Mouse (Mus musculus) midbrain, embryonic 15.5 days (tissue): ENCODE results near the gene Dnaaf2. TPM values are rescaled to one million over a fixed set of nuclear protein-coding genes. Genes with fewer than 3 reads are reported as not detected.

ENCODE experiments used
- ATAC-seq: fragments of 200-750 bp; cut with Nextera tagmentation; replicated peaks from 2 replicates; pipeline ENCODE4 v1.8.0; 2017; ENCODE audit warnings: moderate TSS enrichment
- H3K27ac ChIP-seq: fragments of 300-500 bp; sonication (generic); 2 replicates; pipeline ENCODE4 v1.5.1; 2015; ENCODE audit warnings: mild to moderate bottlenecking, inconsistent platforms
- H3K27me3 ChIP-seq: fragments of 300-500 bp; sonication (generic); replicated peaks from 2 replicates; pipeline ENCODE4 v1.6.1; 2015; ENCODE audit warnings: inconsistent platforms
- H3K36me3 ChIP-seq: fragments of 300-500 bp; sonication (generic); replicated peaks from 2 replicates; pipeline ENCODE4 v1.6.1; 2015; ENCODE audit warnings: inconsistent platforms
- H3K4me1 ChIP-seq: fragments of 300-500 bp; sonication (generic); 2 replicates; pipeline ENCODE4 v1.6.1; 2015; ENCODE audit warnings: inconsistent platforms
- H3K4me2 ChIP-seq: fragments of 300-500 bp; sonication (generic); 2 replicates; pipeline ENCODE4 v1.6.1; 2015; ENCODE audit warnings: inconsistent platforms, mild to moderate bottlenecking, moderate library complexity
- H3K4me3 ChIP-seq: fragments of 300-500 bp; sonication (generic); 2 replicates; pipeline ENCODE4 v1.5.1; 2015; ENCODE audit warnings: mild to moderate bottlenecking, inconsistent platforms
- H3K9ac ChIP-seq: fragments of 300-500 bp; sonication (generic); 2 replicates; pipeline ENCODE4 v1.6.1; 2015; ENCODE audit warnings: mild to moderate bottlenecking, inconsistent platforms
- H3K9me3 ChIP-seq: fragments of 300-500 bp; sonication (generic); 2 replicates; pipeline ENCODE4 v1.6.1; 2016; ENCODE audit warnings: inconsistent platforms
- WGBS: fragments of 180-500 bp; shearing (Covaris S2); methylation state at CpG from one replicate; pipeline ENCODE4 v1.1.7; 2015; ENCODE audit warnings: mixed read lengths; 5-methylcytosine and 5-hydroxymethylcytosine counted together
- polyA plus RNA-seq: library from polyadenylated mRNA; unstranded; fragments of >200 nt; fragmentation: Nextera tagmentation; extraction: Ambion mirVana; gene quantifications from 2 replicates; pipeline ENCODE4 v1.2.1, GENCODE M21; 2015

The Dnaaf2 gene
- polyA plus RNA-seq, 1 experiment from 2014 or later: 8.2 TPM

GRCm38 (mm10) chr12:69213186-69213777, 15.1 kb upstream of the Dnaaf2 start:
- 94% methylated on average over 13 of the region's 13 CpGs for WGBS
- Histone ChIP-seq H3K9ac (no peak overlapping the region), H3K27me3 (no peaks in the 10 kb centered on the region), H3K27ac (no peak overlapping the region), H3K36me3 (no peaks in the 10 kb centered on the region), H3K4me2 (no peak overlapping the region), H3K9me3 (no peaks in the 10 kb centered on the region), H3K4me1 (no peaks in the 10 kb centered on the region), H3K4me3 (no peak overlapping the region)
- no peak for ATAC-seq

GRCm38 (mm10) chr12:69211057-69211456, 12.8 kb upstream of the Dnaaf2 start:
- no peaks in the 10 kb centered on the region for H3K27me3 ChIP-seq
- WGBS: 79% methylated on average over 5 of the region's 5 CpGs
- no peak overlapping the region for H3K9ac ChIP-seq
- H3K9me3 ChIP-seq: no peaks in the 10 kb centered on the region
- no peaks in the 10 kb centered on the region for H3K4me1 ChIP-seq
- H3K27ac ChIP-seq: no peak overlapping the region
- no peaks in the 10 kb centered on the region for H3K36me3 ChIP-seq
- no peak for ATAC-seq
- no peak overlapping the region for H3K4me3 ChIP-seq
- H3K4me2 ChIP-seq: no peak overlapping the region

DNA sequence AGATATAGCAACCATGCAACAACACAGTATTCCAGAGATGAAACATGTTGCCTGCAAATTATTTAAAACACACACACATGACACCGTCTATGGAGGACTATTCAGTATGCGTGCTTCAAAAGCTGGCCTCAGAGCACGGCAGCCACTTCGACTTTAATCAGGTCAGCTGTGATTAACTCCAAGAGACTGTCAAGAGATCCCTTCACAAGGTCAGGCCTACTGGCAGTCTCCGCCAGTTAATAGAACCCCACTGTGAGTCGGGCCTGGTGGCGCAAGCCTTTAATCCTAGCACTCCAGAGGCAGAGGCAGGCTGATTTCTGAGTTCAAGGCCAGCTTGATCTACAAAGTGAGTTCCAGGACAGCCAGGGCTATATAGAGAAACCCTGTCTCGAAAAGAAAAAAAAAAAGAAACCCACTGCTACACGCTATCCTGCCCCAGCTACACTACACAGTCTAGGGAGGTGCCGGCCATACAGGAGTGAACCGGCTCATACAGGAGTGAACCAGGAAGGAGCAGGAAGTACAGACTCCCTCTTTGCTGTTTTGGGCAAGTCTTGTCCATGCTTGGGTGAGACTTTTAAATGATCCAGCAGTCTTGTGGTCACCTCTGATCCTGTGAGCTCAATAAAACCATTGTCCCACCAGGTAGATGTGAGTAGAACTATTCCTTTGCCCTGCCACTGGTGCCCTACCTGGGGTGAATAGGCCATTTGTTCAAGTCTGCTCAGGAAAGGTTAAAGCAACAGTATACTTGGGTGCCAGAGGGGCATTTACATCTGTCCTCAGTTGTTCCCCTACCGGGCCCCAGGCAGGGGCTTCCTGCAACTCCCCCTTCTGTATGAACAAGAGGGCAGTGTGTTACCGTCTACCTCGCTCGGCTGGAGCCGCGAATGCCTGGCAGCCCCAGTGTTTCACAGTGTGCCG, 12.1 kb upstream of the Dnaaf2 start:
- H3K4me2 ChIP-seq: no peak overlapping the region
- 90% methylated on average over 18 of the region's 18 CpGs for WGBS
- no peaks in the 10 kb centered on the region for H3K9me3 ChIP-seq
- H3K9ac ChIP-seq: no peak overlapping the region
- H3K27me3 ChIP-seq: no peaks in the 10 kb centered on the region
- no peaks in the 10 kb centered on the region for H3K36me3 ChIP-seq
- H3K4me1 ChIP-seq: no peaks in the 10 kb centered on the region
- H3K27ac ChIP-seq: no peak overlapping the region
- ATAC-seq: no peak
- H3K4me3 ChIP-seq: no peak overlapping the region

DNA sequence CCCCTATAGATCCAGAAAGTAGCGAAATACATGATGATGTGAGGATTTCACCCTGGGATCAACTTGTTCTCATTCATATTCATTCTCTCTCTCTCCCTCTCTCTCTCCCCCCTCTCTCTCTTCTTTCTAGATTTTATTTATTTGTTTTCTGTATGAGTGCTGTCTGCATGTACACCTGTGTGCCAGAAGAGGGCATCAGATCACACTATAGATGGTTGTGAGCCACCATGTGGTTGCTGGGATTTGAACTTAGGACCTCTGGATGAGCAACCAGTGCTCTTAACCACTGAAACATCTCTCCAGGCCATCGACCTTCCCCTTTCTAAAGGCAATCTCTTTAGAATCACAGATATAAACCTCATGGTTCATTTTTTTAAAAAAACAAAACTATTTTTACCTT, 10.3 kb upstream of the Dnaaf2 start:
- no peak overlapping the region for H3K27ac ChIP-seq
- H3K4me1 ChIP-seq: peaks cover 4% of the 10 kb centered on the region
- H3K9me3 ChIP-seq: no peaks in the 10 kb centered on the region
- WGBS: 93% methylated on average over 2 of the region's 2 CpGs
- H3K4me3 ChIP-seq: no peak overlapping the region
- no peak for ATAC-seq
- H3K27me3 ChIP-seq: no peaks in the 10 kb centered on the region
- H3K4me2 ChIP-seq: no peak overlapping the region
- H3K9ac ChIP-seq: no peak overlapping the region
- no peaks in the 10 kb centered on the region for H3K36me3 ChIP-seq

DNA sequence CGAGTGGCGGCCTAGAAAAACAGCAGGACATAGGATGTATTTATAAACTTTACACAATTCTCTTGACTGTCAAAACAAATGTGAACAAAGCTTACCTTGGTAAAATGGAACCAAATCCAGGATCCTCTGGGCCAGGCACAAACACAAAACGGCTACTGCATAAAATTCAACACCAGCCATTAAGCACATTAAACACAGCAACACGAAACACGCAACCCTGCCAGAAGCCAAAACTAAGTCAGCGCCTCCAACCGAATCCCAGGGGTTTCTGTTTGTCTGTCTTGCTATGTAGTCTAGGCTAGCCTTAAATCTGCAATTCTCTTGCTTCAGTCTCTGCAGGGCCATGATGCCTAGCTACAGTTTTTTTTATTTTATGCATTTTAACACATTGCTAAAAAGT, 9.7 kb upstream of the Dnaaf2 start:
- Histone ChIP-seq H3K27me3 (no peaks in the 10 kb centered on the region), H3K9ac (no peak overlapping the region), H3K4me3 (no peak overlapping the region), H3K36me3 (no peaks in the 10 kb centered on the region), H3K4me1 (peaks cover 4% of the 10 kb centered on the region), H3K9me3 (no peaks in the 10 kb centered on the region), H3K27ac (no peak overlapping the region), H3K4me2 (no peak overlapping the region)
- ATAC-seq: no peak
- 95% methylated on average over 7 of the region's 7 CpGs for whole genome bisulfite sequencing

- no peaks in the 10 kb centered on the region for H3K27me3 ChIP-seq
- no peaks in the 10 kb centered on the region for H3K36me3 ChIP-seq
- no peaks in the 10 kb centered on the region for H3K9me3 ChIP-seq
- H3K27ac ChIP-seq: no peak overlapping the region
- no peak for ATAC-seq
- no peak overlapping the region for H3K4me2 ChIP-seq
- H3K4me3 ChIP-seq: no peak overlapping the region
- peaks cover 4% of the 10 kb centered on the region for H3K4me1 ChIP-seq
- H3K9ac ChIP-seq: no peak overlapping the region
- WGBS: 96% methylated on average over 8 of the region's 8 CpGs
Measured at GRCm38 (mm10) chr12:69207396-69207795, 9.2 kb upstream of the Dnaaf2 start.

DNA sequence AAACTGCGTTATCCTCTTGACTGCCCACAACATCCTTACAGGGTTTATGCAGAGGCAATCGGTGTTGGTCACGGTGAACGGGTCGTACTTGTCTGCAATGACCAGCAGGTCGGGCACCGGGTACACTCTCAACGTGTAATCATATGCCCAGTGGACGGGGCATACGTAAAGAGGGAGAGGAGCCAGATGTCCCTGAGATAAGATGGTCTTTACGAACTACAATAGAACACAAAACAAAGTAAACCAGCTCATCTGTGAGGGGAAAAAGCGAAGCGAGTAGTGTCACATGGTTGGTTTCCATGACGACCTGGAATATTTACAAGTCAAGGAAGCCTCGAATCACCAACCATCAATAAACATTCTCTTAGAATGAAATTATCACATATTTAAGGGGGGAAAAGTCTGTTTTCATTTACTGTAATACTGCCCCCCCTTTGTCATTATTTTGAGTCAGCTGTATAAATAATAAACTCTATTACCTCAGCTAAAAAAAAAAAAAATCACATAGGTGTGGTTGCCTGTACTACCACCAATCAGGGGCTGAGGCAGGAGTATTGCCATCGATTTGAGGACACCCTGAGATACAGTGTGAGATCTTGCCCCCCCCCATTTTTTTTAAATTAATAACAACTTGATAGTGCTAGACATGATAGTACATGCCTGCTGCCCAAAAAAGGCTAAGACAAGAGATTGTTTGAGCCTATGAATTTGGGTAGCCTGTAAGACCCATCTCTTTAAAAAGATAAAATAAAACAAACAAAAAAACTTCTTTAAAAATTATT, 6.0 kb upstream of the Dnaaf2 start, which contains the start of gene Gm49384:
TSS of gene Gm49384 (minus strand) at position 216 of the 782 bp plus-strand sequence.
- ATAC-seq: peak; percentile 67
- H3K9ac ChIP-seq: no peak within 1 kb of the TSS
- no peaks in the 10 kb centered on the region for H3K9me3 ChIP-seq
- H3K4me3 ChIP-seq: no peak within 1 kb of the TSS
- H3K4me1 ChIP-seq: peaks cover 10% of the 10 kb centered on the region
- H3K4me2 ChIP-seq: no peak within 1 kb of the TSS; the same call in 1 of the 2 replicates
- H3K27ac ChIP-seq: no peak within 1 kb of the TSS
- H3K27me3 ChIP-seq: no peaks in the 10 kb centered on the region
- 63% methylated on average over 16 of the region's 16 CpGs for WGBS
- no peaks in the 10 kb centered on the region for H3K36me3 ChIP-seq

- Histone ChIP-seq H3K4me2 (peak overlapping the region; percentile 96; the same call in 1 of the 2 replicates), H3K9me3 (no peaks in the 10 kb centered on the region), H3K36me3 (no peaks in the 10 kb centered on the region), H3K27me3 (no peaks in the 10 kb centered on the region), H3K4me3 (no peak overlapping the region), H3K27ac (no peak overlapping the region), H3K9ac (no peak overlapping the region), H3K4me1 (peaks cover 35% of the 10 kb centered on the region)
- ATAC-seq: no peak
Measured at GRCm38 (mm10) chr12:69198985-69199384, 756 bp upstream of the Dnaaf2 start.

DNA sequence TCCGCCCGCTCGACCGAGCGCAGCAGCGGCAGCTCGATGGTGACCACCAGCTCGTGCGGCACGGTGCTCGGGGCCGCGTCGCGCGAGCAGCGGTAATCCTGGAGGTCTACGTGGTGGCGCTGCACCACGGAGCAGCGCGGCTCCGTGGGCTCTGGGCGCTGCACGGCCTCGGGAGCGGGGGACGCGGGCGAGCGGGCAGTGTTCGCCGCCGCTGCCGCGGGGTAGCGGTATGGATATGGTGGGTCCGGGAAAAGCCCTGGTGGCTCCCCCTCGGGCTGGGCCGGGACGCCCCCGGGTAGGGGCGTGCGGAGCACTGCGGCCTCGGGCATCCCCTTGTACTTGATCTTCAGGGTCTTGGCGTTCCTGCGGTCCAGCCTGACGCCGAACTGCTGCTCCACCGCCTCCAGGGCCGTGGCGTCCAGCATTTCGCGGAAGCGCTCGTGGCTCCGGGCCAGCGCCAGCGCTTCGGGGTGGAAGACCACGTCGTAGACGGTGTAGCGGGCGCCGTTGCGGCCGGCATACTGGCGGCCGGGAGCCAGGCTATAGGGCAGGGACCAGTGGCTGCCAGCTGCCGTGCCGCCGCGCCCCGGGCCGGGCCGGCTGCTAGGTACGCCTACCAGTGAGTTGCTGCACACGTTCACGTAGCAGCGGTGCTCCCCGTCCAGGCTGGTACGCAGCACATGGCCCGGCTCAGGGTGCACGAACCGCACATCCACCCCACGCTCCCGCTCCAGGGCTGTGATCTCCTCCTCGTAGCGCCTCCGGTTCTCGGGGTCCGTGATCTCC, 658 bp downstream of the Dnaaf2 start:
- WGBS: under 1% methylated on average over 84 of the region's 94 CpGs
- Histone ChIP-seq H3K9ac (peak overlapping the region; percentile 76), H3K36me3 (no peaks in the 10 kb centered on the region), H3K9me3 (no peaks in the 10 kb centered on the region), H3K4me3 (peak overlapping the region; percentile 89), H3K27me3 (no peaks in the 10 kb centered on the region), H3K4me1 (peaks cover 33% of the 10 kb centered on the region), H3K4me2 (peak overlapping the region; percentile 96), H3K27ac (peak overlapping the region; percentile 94)
- ATAC-seq: peak; percentile 85

- WGBS: under 1% methylated on average over 75 of the region's 75 CpGs
- Histone ChIP-seq H3K27me3 (no peaks in the 10 kb centered on the region), H3K4me1 (peaks cover 33% of the 10 kb centered on the region), H3K27ac (peak within 1 kb of the TSS; percentile 94), H3K4me2 (peak within 1 kb of the TSS; percentile 96), H3K9ac (peak within 1 kb of the TSS; percentile 76), H3K4me3 (peak within 1 kb of the TSS; percentile 89), H3K9me3 (no peaks in the 10 kb centered on the region), H3K36me3 (no peaks in the 10 kb centered on the region)
- peak; percentile 87 for ATAC-seq
Measured at GRCm38 (mm10) chr12:69196444-69197377, 1.5 kb downstream of the Dnaaf2 start, which contains the start of gene Gm49383. TSS of gene Gm49383 (minus strand) at chr12:69197104.

DNA sequence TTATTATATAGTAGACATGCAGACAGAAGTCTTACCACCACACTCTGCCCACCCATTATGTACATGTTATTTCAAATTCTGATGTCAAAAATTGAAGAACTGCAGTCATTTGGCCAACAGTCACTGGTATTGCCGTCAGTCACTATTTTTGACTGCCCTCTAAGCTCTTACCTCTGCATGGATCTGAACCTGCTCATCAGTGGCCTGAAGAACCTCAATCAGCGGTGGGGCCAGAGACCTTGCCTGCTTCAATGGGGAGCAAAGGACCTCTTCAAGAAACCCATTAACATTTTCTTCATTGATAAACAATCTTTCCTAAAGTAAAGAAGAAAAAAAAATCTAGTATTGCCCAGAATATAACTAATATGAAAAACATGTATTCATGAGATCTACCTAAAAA, 5.6 kb downstream of the Dnaaf2 start:
- WGBS: 90% methylated on average over 2 of the region's 2 CpGs
- Histone ChIP-seq H3K4me3 (no peak overlapping the region), H3K9ac (no peak overlapping the region), H3K4me1 (peaks cover 16% of the 10 kb centered on the region), H3K36me3 (0 out of 2 replicates have a peak, but pooled peaks cover 3% of the 10 kb centered on the region), H3K27ac (no peak overlapping the region), H3K9me3 (no peaks in the 10 kb centered on the region), H3K4me2 (no peak overlapping the region), H3K27me3 (no peaks in the 10 kb centered on the region)
- ATAC-seq: no peak
